Mouse (Mus musculus): ENCODE measurements around the gene Klhl33. TPM values are rescaled to one million over a fixed set of nuclear protein-coding genes. Genes with fewer than 3 reads are reported as not detected.

The Klhl33 gene
- polyA plus RNA-seq, 1 experiment from 2014 or later: 0.63 TPM

GRCm38 (mm10) chr14:50862641-50863040 is 34.7 kb downstream of the Klhl33 start:
- Histone ChIP-seq H3K27ac (ENCODE audit: low read length) (no peak overlapping the region), H3K4me2 (replicated peaks; ENCODE audit: low read depth, low read length) (no peak overlapping the region)
- no peak for DNase-seq (ENCODE audit: low spot score)

GRCm38 (mm10) chr14:50855788-50856187 is 41.5 kb downstream of the Klhl33 start:
- no peak for DNase-seq (ENCODE audit: low spot score)
- WGBS: 76% methylated on average over 5 of the region's 5 CpGs
- Histone ChIP-seq H3K4me1 (ENCODE audit: insufficient read depth, low read depth, low read length) (no peaks in the 10 kb centered on the region), H3K9me3 (ENCODE audit: low read length) (no peaks in the 10 kb centered on the region), H3K27ac (ENCODE audit: low read length) (no peak overlapping the region), H3K27me3 (replicated peaks; ENCODE audit: insufficient read depth, low read length) (no peaks in the 10 kb centered on the region), H3K9ac (replicated peaks; ENCODE audit: low read depth) (no peak overlapping the region), H3K4me3 (ENCODE audit: low read depth, low read length) (no peak overlapping the region), H3K36me3 (ENCODE audit: insufficient read depth, low read length) (peaks cover 23% of the 10 kb centered on the region), H3K4me2 (replicated peaks; ENCODE audit: low read depth, low read length) (no peak overlapping the region)
- TF ChIP-seq CTCF (IDR thresholded peaks at IDR 0.05): no peak
- TF ChIP-seq EP300 (IDR thresholded peaks at IDR 0.05): no peak
- ATAC-seq: no peak

More at GRCm38 (mm10) chr14:50862641-50863040, 34.7 kb downstream of the Klhl33 start:
- Histone ChIP-seq H3K4me3 (ENCODE audit: low read depth, low read length) (no peak overlapping the region), H3K9me3 (ENCODE audit: low read length) (no peaks in the 10 kb centered on the region), H3K27me3 (replicated peaks; ENCODE audit: insufficient read depth, low read length) (no peaks in the 10 kb centered on the region), H3K9ac (replicated peaks; ENCODE audit: low read depth) (no peak overlapping the region), H3K36me3 (ENCODE audit: insufficient read depth, low read length) (0 out of 2 replicates have a peak, but pooled peaks cover 12% of the 10 kb centered on the region), H3K4me1 (ENCODE audit: insufficient read depth, low read depth, low read length) (no peaks in the 10 kb centered on the region)
- no peak for ATAC-seq
- WGBS: 84% methylated on average over 10 of the region's 10 CpGs
- TF ChIP-seq CTCF (IDR thresholded peaks at IDR 0.05): no peak
- no peak for TF ChIP-seq EP300 (IDR thresholded peaks at IDR 0.05)

Other genes starting within 250 kb of the Klhl33 start
- not detected in 2 replicates for gene Olfr747, start 204.3 kb downstream of the Klhl33 start, polyA plus RNA-seq (2015; fragmentation: Nextera tagmentation; extraction: Ambion mirVana)
- not detected in 2 replicates for gene Olfr748, start 190.1 kb downstream of the Klhl33 start, polyA plus RNA-seq (2015; fragmentation: Nextera tagmentation; extraction: Ambion mirVana)
- gene Olfr749, start 152.4 kb downstream of the Klhl33 start, polyA plus RNA-seq (2015; fragmentation: Nextera tagmentation; extraction: Ambion mirVana): not detected in 2 replicates
- 45.6 and 47.0 TPM in 2 replicates for gene Ttc5, start 112.0 kb downstream of the Klhl33 start, polyA plus RNA-seq (2015; fragmentation: Nextera tagmentation; extraction: Ambion mirVana)
- gene Ccnb1ip1, start 89.8 kb downstream of the Klhl33 start, polyA plus RNA-seq (2015; fragmentation: Nextera tagmentation; extraction: Ambion mirVana): not detected in 2 replicates
- 27.6 and 33.7 TPM in 2 replicates for gene Parp2, start 89.7 kb downstream of the Klhl33 start, polyA plus RNA-seq (2015; fragmentation: Nextera tagmentation; extraction: Ambion mirVana)
- 11.1 and 13.0 TPM in 2 replicates for gene Tep1, start 26.9 kb downstream of the Klhl33 start, polyA plus RNA-seq (2015; fragmentation: Nextera tagmentation; extraction: Ambion mirVana)
- 96.7 and 102 TPM in 2 replicates for gene Osgep, start 27.4 kb upstream of the Klhl33 start, polyA plus RNA-seq (2015; fragmentation: Nextera tagmentation; extraction: Ambion mirVana)
- 52.4 and 61.2 TPM in 2 replicates for gene Apex1, start 27.5 kb upstream of the Klhl33 start, polyA plus RNA-seq (2015; fragmentation: Nextera tagmentation; extraction: Ambion mirVana)
- 52.0 and 52.3 TPM in 2 replicates for gene Pip4p1, start 33.3 kb upstream of the Klhl33 start, polyA plus RNA-seq (2015; fragmentation: Nextera tagmentation; extraction: Ambion mirVana)
- 74.6 and 76.8 TPM in 2 replicates for gene Pnp, start 33.6 kb upstream of the Klhl33 start, polyA plus RNA-seq (2015; fragmentation: Nextera tagmentation; extraction: Ambion mirVana)
- not detected in 2 replicates for gene Gm49342, start 47.0 kb upstream of the Klhl33 start, polyA plus RNA-seq (2015; fragmentation: Nextera tagmentation; extraction: Ambion mirVana)
- 0.80 and 1.2 TPM in 2 replicates for gene Pnp2, start 58.5 kb upstream of the Klhl33 start, polyA plus RNA-seq (2015; fragmentation: Nextera tagmentation; extraction: Ambion mirVana)
- gene Rnase10, start 110.2 kb upstream of the Klhl33 start, polyA plus RNA-seq (2015; fragmentation: Nextera tagmentation; extraction: Ambion mirVana): 0.14 TPM in 1 of 2 replicates, not detected in the other
- gene Rnase9, start 144.4 kb upstream of the Klhl33 start, polyA plus RNA-seq (2015; fragmentation: Nextera tagmentation; extraction: Ambion mirVana): not detected in 2 replicates
- gene Rnase11, start 152.7 kb upstream of the Klhl33 start, polyA plus RNA-seq (2015; fragmentation: Nextera tagmentation; extraction: Ambion mirVana): not detected in 2 replicates
- gene Rnase12, start 160.2 kb upstream of the Klhl33 start, polyA plus RNA-seq (2015; fragmentation: Nextera tagmentation; extraction: Ambion mirVana): 0.27 and 0.55 TPM in 2 replicates
- gene Olfr750, start 176.9 kb upstream of the Klhl33 start, polyA plus RNA-seq (2015; fragmentation: Nextera tagmentation; extraction: Ambion mirVana): 0.05 and 0.10 TPM in 2 replicates
- gene Rnase4, start 193.6 kb upstream of the Klhl33 start, polyA plus RNA-seq (2015; fragmentation: Nextera tagmentation; extraction: Ambion mirVana): 423 and 443 TPM in 2 replicates
- gene Ang, start 193.6 kb upstream of the Klhl33 start, polyA plus RNA-seq (2015; fragmentation: Nextera tagmentation; extraction: Ambion mirVana): 41.5 and 45.4 TPM in 2 replicates
- 0.08 and 0.15 TPM in 2 replicates for gene Eddm3b, start 216.9 kb upstream of the Klhl33 start, polyA plus RNA-seq (2015; fragmentation: Nextera tagmentation; extraction: Ambion mirVana)
- gene Rnase6, start 226.4 kb upstream of the Klhl33 start, polyA plus RNA-seq (2015; fragmentation: Nextera tagmentation; extraction: Ambion mirVana): 2.9 and 3.2 TPM in 2 replicates
- 0.70 and 0.74 TPM in 2 replicates for gene Rnase1, start 249.3 kb upstream of the Klhl33 start, polyA plus RNA-seq (2015; fragmentation: Nextera tagmentation; extraction: Ambion mirVana)